Mouse (Mus musculus): Measurements from ENCODE around the gene Olfr482. TPM values are rescaled to one million over a fixed set of nuclear protein-coding genes. Genes with fewer than 3 reads are reported as not detected.

The Olfr482 gene
- total and polyA plus RNA-seq, 3 experiments, result not detected

DNA sequence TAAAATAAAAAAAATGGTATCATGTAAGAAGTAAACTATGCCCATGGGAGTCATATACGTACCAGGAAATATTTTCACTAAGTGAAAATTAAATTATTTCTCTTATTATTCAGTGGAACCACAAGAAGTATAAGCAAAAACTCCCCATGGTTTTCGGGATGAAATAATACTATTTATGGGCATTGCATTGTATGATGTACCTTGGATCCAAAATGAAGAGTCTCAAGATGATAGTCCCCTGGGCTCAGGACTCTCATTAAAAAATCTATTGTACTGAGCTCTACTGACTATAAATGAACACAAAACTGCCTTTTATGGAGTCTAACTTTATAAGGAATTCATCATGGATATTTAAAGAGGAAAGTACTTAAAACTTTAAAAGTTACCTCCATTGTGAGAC, 47.0 kb downstream of the Olfr482 start, which contains the start of gene Olfr479:
Gene Olfr479, plus strand, starts transcription at position 301 of the 400 bp plus-strand sequence.
- Histone ChIP-seq H3K9me3 (replicated peaks; ENCODE audit: insufficient read depth, low read length) (no peaks in the 10 kb centered on the region), H3K27ac (ENCODE audit: control insufficient read depth, low read depth, low read length) (no peak within 1 kb of the TSS), H3K36me3 (ENCODE audit: control insufficient read depth in 1 of 2, insufficient read depth in 2 of 2, low read length in 2 of 2) (no peaks in the 10 kb centered on the region), H3K27me3 (ENCODE audit: control insufficient read depth in 1 of 2, insufficient read depth in 2 of 2, low read length in 2 of 2) (no peaks in the 10 kb centered on the region), H3K4me3 (ENCODE audit: control insufficient read depth in 1 of 2, insufficient read depth in 1 of 2, low read depth in 2 of 2, low read length in 2 of 2) (no peak within 1 kb of the TSS), H3K4me1 (ENCODE audit: control insufficient read depth in 1 of 2, insufficient read depth in 2 of 2, low read length in 2 of 2) (no peaks in the 10 kb centered on the region), H3K9ac (ENCODE audit: control insufficient read depth, low read depth, low read length, poor library complexity, severe bottlenecking) (no peak within 1 kb of the TSS), H3K79me2 (ENCODE audit: control insufficient read depth, insufficient read depth, low read length, poor library complexity) (no peaks in the 10 kb centered on the region)
- DNase-seq (ENCODE audit: low read depth, low spot score), result no peak
- TF ChIP-seq GATA1 (IDR thresholded peaks at IDR 0.05; ENCODE audit: low read depth, low read length), result no peak
- no peak for TF ChIP-seq TBP (IDR thresholded peaks at IDR 0.05; ENCODE audit: low read depth, low read length)
- TF ChIP-seq SIN3A (IDR thresholded peaks at IDR 0.05; ENCODE audit: low read length), result no peak
- no peak for TF ChIP-seq BHLHE40 (IDR thresholded peaks at IDR 0.05; ENCODE audit: borderline replicate concordance, low read depth, low read length)
- no peak for TF ChIP-seq USF1 (IDR thresholded peaks at IDR 0.05; ENCODE audit: low read depth, low read length)
- no peak for TF ChIP-seq NRF1 (IDR thresholded peaks at IDR 0.05; ENCODE audit: insufficient read depth, low read depth, low read length, poor library complexity, severe bottlenecking)
- TF ChIP-seq ETS1 (IDR thresholded peaks at IDR 0.05; ENCODE audit: low read depth, low read length), result no peak
- no peak for TF ChIP-seq UBTF (IDR thresholded peaks at IDR 0.05; ENCODE audit: borderline replicate concordance, insufficient read depth, low read depth, low read length)
- no peak for TF ChIP-seq CHD1 (IDR thresholded peaks at IDR 0.05; ENCODE audit: low read depth, low read length)
- no peak for TF ChIP-seq NELFE (IDR thresholded peaks at IDR 0.05; ENCODE audit: low read depth, low read length)
- TF ChIP-seq MYC (IDR thresholded peaks at IDR 0.05; ENCODE audit: low read depth, low read length), result no peak
- no peak for TF ChIP-seq POLR2AphosphoS2 (IDR thresholded peaks at IDR 0.05; ENCODE audit: low read length)
- no peak for TF ChIP-seq TAL1 (IDR thresholded peaks at IDR 0.05; ENCODE audit: low read length)
- no peak for TF ChIP-seq MAZ (IDR thresholded peaks at IDR 0.05; ENCODE audit: low read depth, low read length)
- no peak for TF ChIP-seq ELF1 (IDR thresholded peaks at IDR 0.05; ENCODE audit: low read depth, low read length)
- no peak for TF ChIP-seq ZMIZ1 (IDR thresholded peaks at IDR 0.05; ENCODE audit: low read depth, low read length)
- no peak for TF ChIP-seq POLR2A (IDR thresholded peaks at IDR 0.05; ENCODE audit: control insufficient read depth in 1 of 2, insufficient read depth in 1 of 2, low read depth in 1 of 2, low read length in 2 of 2, poor library complexity in 1 of 2)

Other genes with a start within 250 kb of the Olfr482 start
- gene Olfr472, start 199.7 kb downstream of the Olfr482 start, total RNA-seq (2012; rRNA removed), result not detected in 2 replicates
- gene Olfr472, start 199.7 kb downstream of the Olfr482 start, polyA plus RNA-seq (2012; ENCODE audit: insufficient read depth in 1 of 2, insufficient read length in 2 of 2, low read depth in 1 of 2, low replicate concordance in 2 of 2, missing spikeins in 1 of 2), result under 1 TPM in 1 of 2 experiments, not detected in 1; 0.01 TPM
- not detected in 2 replicates for gene Olfr473, start 167.1 kb downstream of the Olfr482 start, total RNA-seq (2012; rRNA removed)
- not detected for gene Olfr473, start 167.1 kb downstream of the Olfr482 start, polyA plus RNA-seq (2012; ENCODE audit: insufficient read depth in 1 of 2, insufficient read length in 2 of 2, low read depth in 1 of 2, low replicate concordance in 2 of 2, missing spikeins in 1 of 2)
- gene Olfr474, start 142.9 kb downstream of the Olfr482 start, total RNA-seq (2012; rRNA removed), result not detected in 2 replicates
- not detected for gene Olfr474, start 142.9 kb downstream of the Olfr482 start, polyA plus RNA-seq (2012; ENCODE audit: insufficient read depth in 1 of 2, insufficient read length in 2 of 2, low read depth in 1 of 2, low replicate concordance in 2 of 2, missing spikeins in 1 of 2)
- gene Olfr476, start 132.8 kb downstream of the Olfr482 start, total RNA-seq (2012; rRNA removed), result not detected in 2 replicates
- gene Olfr476, start 132.8 kb downstream of the Olfr482 start, polyA plus RNA-seq (2012; ENCODE audit: insufficient read depth in 1 of 2, insufficient read length in 2 of 2, low read depth in 1 of 2, low replicate concordance in 2 of 2, missing spikeins in 1 of 2), result not detected
- gene Olfr477, start 110.9 kb downstream of the Olfr482 start, total RNA-seq (2012; rRNA removed), result not detected in 2 replicates
- not detected for gene Olfr477, start 110.9 kb downstream of the Olfr482 start, polyA plus RNA-seq (2012; ENCODE audit: insufficient read depth in 1 of 2, insufficient read length in 2 of 2, low read depth in 1 of 2, low replicate concordance in 2 of 2, missing spikeins in 1 of 2)
- gene Olfr478, start 63.6 kb downstream of the Olfr482 start, total RNA-seq (2012; rRNA removed), result not detected in 2 replicates
- gene Olfr478, start 63.6 kb downstream of the Olfr482 start, polyA plus RNA-seq (2012; ENCODE audit: insufficient read depth in 1 of 2, insufficient read length in 2 of 2, low read depth in 1 of 2, low replicate concordance in 2 of 2, missing spikeins in 1 of 2), result not detected
- gene Olfr479, start 46.9 kb downstream of the Olfr482 start, total RNA-seq (2012; rRNA removed), result not detected in 2 replicates
- not detected for gene Olfr479, start 46.9 kb downstream of the Olfr482 start, polyA plus RNA-seq (2012; ENCODE audit: insufficient read depth in 1 of 2, insufficient read length in 2 of 2, low read depth in 1 of 2, low replicate concordance in 2 of 2, missing spikeins in 1 of 2)
- gene Olfr480, start 30.2 kb downstream of the Olfr482 start, total RNA-seq (2012; rRNA removed), result not detected in 2 replicates
- gene Olfr480, start 30.2 kb downstream of the Olfr482 start, polyA plus RNA-seq (2012; ENCODE audit: insufficient read depth in 1 of 2, insufficient read length in 2 of 2, low read depth in 1 of 2, low replicate concordance in 2 of 2, missing spikeins in 1 of 2), result not detected
- gene Olfr481, start 17.7 kb downstream of the Olfr482 start, total RNA-seq (2012; rRNA removed), result not detected in 2 replicates
- gene Olfr481, start 17.7 kb downstream of the Olfr482 start, polyA plus RNA-seq (2012; ENCODE audit: insufficient read depth in 1 of 2, insufficient read length in 2 of 2, low read depth in 1 of 2, low replicate concordance in 2 of 2, missing spikeins in 1 of 2), result not detected
- not detected in 2 replicates for gene Olfr483, start 3.3 kb upstream of the Olfr482 start, total RNA-seq (2012; rRNA removed)
- not detected for gene Olfr483, start 3.3 kb upstream of the Olfr482 start, polyA plus RNA-seq (2012; ENCODE audit: insufficient read depth in 1 of 2, insufficient read length in 2 of 2, low read depth in 1 of 2, low replicate concordance in 2 of 2, missing spikeins in 1 of 2)
- gene Olfr484, start 29.9 kb upstream of the Olfr482 start, total RNA-seq (2012; rRNA removed), result not detected in 2 replicates
- not detected for gene Olfr484, start 29.9 kb upstream of the Olfr482 start, polyA plus RNA-seq (2012; ENCODE audit: insufficient read depth in 1 of 2, insufficient read length in 2 of 2, low read depth in 1 of 2, low replicate concordance in 2 of 2, missing spikeins in 1 of 2)
- gene Olfr485, start 62.3 kb upstream of the Olfr482 start, total RNA-seq (2012; rRNA removed), result not detected in 2 replicates
- gene Olfr485, start 62.3 kb upstream of the Olfr482 start, polyA plus RNA-seq (2012; ENCODE audit: insufficient read depth in 1 of 2, insufficient read length in 2 of 2, low read depth in 1 of 2, low replicate concordance in 2 of 2, missing spikeins in 1 of 2), result not detected
- not detected in 2 replicates for gene Olfr486, start 75.2 kb upstream of the Olfr482 start, total RNA-seq (2012; rRNA removed)
- not detected for gene Olfr486, start 75.2 kb upstream of the Olfr482 start, polyA plus RNA-seq (2012; ENCODE audit: insufficient read depth in 1 of 2, insufficient read length in 2 of 2, low read depth in 1 of 2, low replicate concordance in 2 of 2, missing spikeins in 1 of 2)
- gene Olfr487, start 117.0 kb upstream of the Olfr482 start, total RNA-seq (2012; rRNA removed), result not detected in 2 replicates
- gene Olfr487, start 117.0 kb upstream of the Olfr482 start, polyA plus RNA-seq (2012; ENCODE audit: insufficient read depth in 1 of 2, insufficient read length in 2 of 2, low read depth in 1 of 2, low replicate concordance in 2 of 2, missing spikeins in 1 of 2), result not detected
- not detected in 2 replicates for gene Olfr488, start 160.8 kb upstream of the Olfr482 start, total RNA-seq (2012; rRNA removed)
- gene Olfr488, start 160.8 kb upstream of the Olfr482 start, polyA plus RNA-seq (2012; ENCODE audit: insufficient read depth in 1 of 2, insufficient read length in 2 of 2, low read depth in 1 of 2, low replicate concordance in 2 of 2, missing spikeins in 1 of 2), result not detected
- gene Olfr490, start 191.3 kb upstream of the Olfr482 start, total RNA-seq (2012; rRNA removed), result not detected in 2 replicates
- gene Olfr490, start 191.3 kb upstream of the Olfr482 start, polyA plus RNA-seq (2012; ENCODE audit: insufficient read depth in 1 of 2, insufficient read length in 2 of 2, low read depth in 1 of 2, low replicate concordance in 2 of 2, missing spikeins in 1 of 2), result not detected
- gene Olfr491, start 215.9 kb upstream of the Olfr482 start, total RNA-seq (2012; rRNA removed), result not detected in 2 replicates
- gene Olfr491, start 215.9 kb upstream of the Olfr482 start, polyA plus RNA-seq (2012; ENCODE audit: insufficient read depth in 1 of 2, insufficient read length in 2 of 2, low read depth in 1 of 2, low replicate concordance in 2 of 2, missing spikeins in 1 of 2), result not detected
- gene Olfr492, start 226.1 kb upstream of the Olfr482 start, total RNA-seq (2012; rRNA removed), result not detected in 2 replicates
- gene Olfr492, start 226.1 kb upstream of the Olfr482 start, polyA plus RNA-seq (2012; ENCODE audit: insufficient read depth in 1 of 2, insufficient read length in 2 of 2, low read depth in 1 of 2, low replicate concordance in 2 of 2, missing spikeins in 1 of 2), result not detected
- not detected in 2 replicates for gene Olfr493, start 249.4 kb upstream of the Olfr482 start, total RNA-seq (2012; rRNA removed)
- gene Olfr493, start 249.4 kb upstream of the Olfr482 start, polyA plus RNA-seq (2012; ENCODE audit: insufficient read depth in 1 of 2, insufficient read length in 2 of 2, low read depth in 1 of 2, low replicate concordance in 2 of 2, missing spikeins in 1 of 2), result not detected